Mouse (Mus musculus) CD4-positive, CD25-positive, alpha-beta regulatory T cell, adult 4 months (primary cell): Measurements from ENCODE around the gene Tmem151a. TPM values are rescaled to one million over a fixed set of nuclear protein-coding genes. Genes with fewer than 3 reads are reported as not detected.

Experiments used
- ATAC-seq: one replicate; pipeline ENCODE4 v1.8.0; 2017
- polyA plus RNA-seq, 2 experiments: library from polyadenylated mRNA; unstranded; fragments of 100-300 nt; shearing (Covaris generic); gene quantifications; one replicate each; pipeline ENCODE4 v1.2.1; 2017

The Tmem151a gene
- polyA plus RNA-seq, result not detected

GRCm38 (mm10) chr19:5085145-5085863 is at the start of gene Tmem151a:
Gene Tmem151a (minus strand): TSS chr19:5085531.
- no peak for ATAC-seq

GRCm38 (mm10) chr19:5131237-5131636 is 45.9 kb upstream of the Tmem151a start:
- no peak for ATAC-seq

GRCm38 (mm10) chr19:5129770-5130169 is 44.4 kb upstream of the Tmem151a start:
- ATAC-seq, result no peak

GRCm38 (mm10) chr19:5124055-5124614 is 38.8 kb upstream of the Tmem151a start:
- ATAC-seq, result no peak

- ATAC-seq, result no peak
Observed at GRCm38 (mm10) chr19:5123241-5123640, 37.9 kb upstream of the Tmem151a start.

- no peak for ATAC-seq
Observed at GRCm38 (mm10) chr19:5122492-5122891, 37.2 kb upstream of the Tmem151a start.

GRCm38 (mm10) chr19:5118384-5118698 is 33.0 kb upstream of the Tmem151a start, which contains the start of gene Klc2:
Gene Klc2 (minus strand): TSS chr19:5118560.
- peak; percentile 44 for ATAC-seq

GRCm38 (mm10) chr19:5117494-5118383 is 32.4 kb upstream of the Tmem151a start:
- ATAC-seq, result peak; percentile 90

- no peak for ATAC-seq
Observed at GRCm38 (mm10) chr19:5113783-5114182, 28.5 kb upstream of the Tmem151a start.

GRCm38 (mm10) chr19:5109659-5110453 is 24.5 kb upstream of the Tmem151a start:
- no peak for ATAC-seq

GRCm38 (mm10) chr19:5108702-5109101 is 23.4 kb upstream of the Tmem151a start:
- no peak for ATAC-seq

GRCm38 (mm10) chr19:5108271-5108575 is 22.9 kb upstream of the Tmem151a start:
- ATAC-seq, result no peak

- ATAC-seq, result no peak
Observed at GRCm38 (mm10) chr19:5107556-5108270, 22.4 kb upstream of the Tmem151a start.

GRCm38 (mm10) chr19:5106731-5107191 is 21.4 kb upstream of the Tmem151a start, which contains the start of gene Rab1b:
Gene Rab1b (minus strand): TSS chr19:5107072.
- ATAC-seq, result peak; percentile 99

GRCm38 (mm10) chr19:5106074-5106473 is 20.7 kb upstream of the Tmem151a start:
- ATAC-seq, result no peak

- peak; percentile 63 for ATAC-seq
Observed at GRCm38 (mm10) chr19:5098363-5099143, 13.2 kb upstream of the Tmem151a start, which contains the start of gene Cnih2. Gene Cnih2 (minus strand): TSS chr19:5098521.

GRCm38 (mm10) chr19:5097521-5098362 is 12.4 kb upstream of the Tmem151a start:
- ATAC-seq, result no peak

GRCm38 (mm10) chr19:5095887-5096474 is 10.7 kb upstream of the Tmem151a start:
- no peak for ATAC-seq

GRCm38 (mm10) chr19:5094746-5095417 is 9.6 kb upstream of the Tmem151a start:
- no peak for ATAC-seq
